Mouse (Mus musculus) lung, adult 2 months (tissue): Measurements from ENCODE around the gene Pold4.

ENCODE experiments used
- CTCF ChIP-seq: fragments of 200-500 bp; IDR thresholded peaks from 2 replicates; pipeline ENCODE4 v1.5.1; 2011; ENCODE audit warnings: mild to moderate bottlenecking, low read length, control low read depth; ENCODE audit not compliant: insufficient read depth
- POLR2A ChIP-seq: fragments of 200-500 bp; IDR thresholded peaks from 2 replicates; pipeline ENCODE4 v1.6.1; 2011; ENCODE audit warnings: low read depth, mild to moderate bottlenecking, control low read depth, low read length, borderline replicate concordance; ENCODE audit errors: extremely low read depth

GRCm38 (mm10) chr19:4226779-4227178, 4.9 kb upstream of the Pold4 start:
- TF ChIP-seq CTCF: no peak
- no peak for TF ChIP-seq POLR2A
